Mouse (Mus musculus) spleen, adult 2 months (tissue): ENCODE data around the gene Snrpc.

Experiments
- CTCF ChIP-seq: fragments of 200-500 bp; IDR thresholded peaks from 2 replicates; pipeline ENCODE4 v1.5.1; 2011; ENCODE audit warnings: mild to moderate bottlenecking, inconsistent platforms; ENCODE audit not compliant: insufficient read depth, insufficient read length, insufficient replicate concordance; ENCODE audit errors: extremely low read depth
- POLR2A ChIP-seq: fragments of 200-500 bp; IDR thresholded peaks from 2 replicates; pipeline ENCODE4 v1.6.1; 2011; ENCODE audit warnings: low read depth, low read length, inconsistent platforms

DNA sequence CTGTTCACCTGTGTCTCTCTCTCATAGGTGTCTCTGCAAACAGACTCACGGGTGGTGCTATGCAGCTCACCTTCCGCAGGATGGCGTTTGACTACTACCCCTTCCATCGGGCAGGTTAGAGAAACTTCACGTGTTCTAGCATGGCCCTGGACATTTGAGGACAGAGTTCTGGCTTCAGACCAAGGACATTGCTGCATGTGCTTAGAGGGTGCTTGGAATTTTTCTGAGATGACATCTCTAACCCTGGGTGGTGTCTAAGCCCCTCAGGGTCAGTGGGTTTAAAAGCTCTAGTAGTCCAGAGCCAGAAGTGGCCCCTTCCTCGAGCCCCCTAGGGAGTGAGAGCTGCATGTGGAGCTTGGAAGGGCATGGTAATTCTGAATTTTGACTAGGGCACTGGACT is 46.0 kb downstream of the Snrpc start:
- TF ChIP-seq POLR2A (no peak), CTCF (no peak)
